Mouse (Mus musculus): Measurements from ENCODE around the gene Golm1.

DNA sequence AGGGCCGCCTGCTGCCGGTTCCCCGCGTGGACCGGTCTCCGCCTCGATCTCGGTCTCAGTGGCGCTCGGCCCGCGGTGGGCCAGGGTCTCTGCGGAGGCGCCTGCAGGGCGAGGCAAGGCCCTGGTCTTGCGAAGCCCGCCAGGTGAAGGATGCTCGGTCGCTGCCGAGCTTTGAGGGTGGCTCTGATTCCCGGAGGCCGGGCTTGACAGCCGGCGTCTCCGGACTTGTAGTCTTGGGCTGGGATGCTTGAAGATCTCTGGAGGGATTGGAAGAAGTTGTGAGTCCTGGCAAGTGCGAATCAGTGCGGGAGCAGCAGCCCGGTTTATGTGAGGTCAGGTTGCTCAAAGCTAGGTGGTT lies 90.0 kb downstream of the Golm1 start:
- TF ChIP-seq CTCF (IDR thresholded peaks at IDR 0.05; ENCODE audit: control insufficient read depth, insufficient read depth, insufficient read length) (no peak), MYOD1 (IDR thresholded peaks at IDR 0.05; ENCODE audit: control insufficient read depth, insufficient read length, low read depth) (no peak), CEBPB (IDR thresholded peaks at IDR 0.05; ENCODE audit: low read depth) (no peak)
